Mouse (Mus musculus) left cerebral cortex, postnatal 4 days (tissue): ENCODE measurements around the gene Nid1. TPM values are rescaled to one million over a fixed set of nuclear protein-coding genes. Genes with fewer than 3 reads are reported as not detected.
"Not testable (repeated sequence)": the region's sequence is repeated elsewhere in the genome, so short reads cannot be mapped to it uniquely, and the experiment has no call there.

Source experiments
- DNase-seq: peaks from one replicate; pipeline ENCODE4 v3.0.0-alpha.2; 2022
- intact Hi-C: fragments of 180-260 bp; cut with DNase I; formaldehyde crosslinking; loops from one replicate; pipeline ENCODE4 v1.15.1; 2025
- total RNA-seq, 2 experiments: library from RNA; stranded (reverse); gene quantifications; 2 replicates each; pipeline ENCODE4 v1.2.3; 2021

Gene Nid1
- total RNA-seq, 2 experiments from 2014 or later, result 32.5 to 32.7 TPM

DNA sequence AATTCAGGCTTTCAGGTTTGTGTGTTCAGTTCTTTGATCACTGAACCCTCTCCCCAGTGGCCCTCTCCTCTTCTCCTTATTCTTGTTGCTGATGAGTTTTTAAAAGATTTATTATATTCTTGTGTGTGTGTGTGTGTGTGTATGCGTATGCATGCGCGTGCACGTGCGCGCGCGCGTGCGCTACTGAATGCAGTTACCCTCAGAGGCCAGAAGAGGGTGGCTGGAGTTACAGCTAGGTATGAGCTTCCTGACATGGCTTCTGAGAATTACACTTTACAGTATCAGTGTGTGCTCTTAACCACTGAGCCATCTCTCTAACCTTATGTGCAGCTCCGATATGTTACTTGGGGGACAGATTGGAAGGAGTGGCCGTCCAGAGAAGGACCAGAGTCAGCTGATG lies 12.6 kb downstream of the Nid1 start:
- not testable (repeated sequence) for DNase-seq
- intact Hi-C loops, result loop anchor here (10.0 kb wide), 1 partner anchor 735 kb away; no protein-coding TSS in a partner anchor

GRCm38 (mm10) chr13:13450931-13451330 lies 13.6 kb downstream of the Nid1 start:
- DNase-seq, intact Hi-C loops: not testable (repeated sequence)

DNA sequence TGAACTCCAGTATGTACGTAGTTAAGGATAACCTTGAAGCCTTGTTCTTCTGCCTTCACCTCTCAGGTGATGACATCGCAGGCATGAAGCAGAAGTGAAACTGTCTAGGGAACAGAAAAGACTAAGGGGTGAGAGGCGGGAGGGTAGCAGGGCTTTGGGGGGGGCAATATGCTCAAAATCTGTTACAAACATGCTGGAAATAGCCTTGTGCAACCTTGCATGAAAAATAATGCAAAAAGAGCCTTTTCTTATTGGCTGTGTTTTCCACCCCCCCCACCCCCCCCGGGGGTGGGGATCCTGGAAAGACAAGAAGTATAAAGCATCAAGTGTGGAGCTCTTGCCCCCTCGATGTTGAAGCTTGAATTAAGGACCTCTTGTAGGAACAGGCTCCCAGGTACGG lies 16.0 kb downstream of the Nid1 start:
- intact Hi-C loops, result not testable (repeated sequence)

GRCm38 (mm10) chr13:13454249-13454648 lies 16.9 kb downstream of the Nid1 start:
- DNase-seq, intact Hi-C loops: not testable (repeated sequence)

More for the DNA sequence above, 16.0 kb downstream of the Nid1 start:
- DNase-seq, result not testable (repeated sequence)

DNA sequence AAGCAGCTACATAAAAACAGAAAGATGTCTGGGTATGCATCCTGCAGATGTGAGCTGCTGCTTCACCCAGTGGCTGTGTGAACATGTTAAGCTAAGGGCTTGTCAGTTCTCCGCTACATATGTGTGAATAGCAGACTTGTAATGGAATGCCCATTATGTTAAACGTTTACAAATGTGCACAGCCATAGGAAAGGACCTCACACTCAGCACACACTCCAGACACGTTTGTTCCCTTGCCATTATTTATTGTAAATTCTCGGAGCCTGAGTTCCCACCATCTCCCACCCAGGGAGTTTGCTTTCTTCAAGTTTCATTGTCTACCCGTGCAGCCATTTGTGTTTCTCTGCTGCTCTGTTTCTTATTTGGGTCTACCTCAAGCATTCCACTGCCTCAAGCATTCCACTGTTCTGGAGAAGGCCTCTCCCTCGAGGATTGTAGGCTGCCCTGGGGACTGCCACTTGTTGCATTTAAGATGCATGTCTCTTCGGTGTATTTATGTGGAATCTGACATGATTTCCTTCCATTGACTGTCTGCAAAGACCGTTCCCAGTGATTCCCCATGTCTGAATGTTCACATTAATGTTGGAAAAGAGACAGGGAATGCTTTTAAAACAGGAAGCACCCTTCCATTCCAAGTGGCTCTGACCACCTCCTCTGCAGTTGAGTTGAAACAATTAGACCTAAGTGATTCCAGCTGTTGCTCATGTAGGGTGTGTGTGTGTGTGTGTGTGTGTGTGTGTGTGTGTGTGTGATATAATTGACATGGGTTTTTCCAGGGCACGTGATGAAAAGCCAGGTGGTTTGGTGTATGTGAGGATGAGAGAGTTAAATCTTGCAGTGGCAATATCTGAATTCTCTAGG lies 18.5 kb downstream of the Nid1 start:
- intact Hi-C loops, DNase-seq: not testable (repeated sequence)

GRCm38 (mm10) chr13:13458138-13458737 lies 20.9 kb downstream of the Nid1 start:
- intact Hi-C loops, result no loop called here
- DNase-seq, result peak; percentile 27

DNA sequence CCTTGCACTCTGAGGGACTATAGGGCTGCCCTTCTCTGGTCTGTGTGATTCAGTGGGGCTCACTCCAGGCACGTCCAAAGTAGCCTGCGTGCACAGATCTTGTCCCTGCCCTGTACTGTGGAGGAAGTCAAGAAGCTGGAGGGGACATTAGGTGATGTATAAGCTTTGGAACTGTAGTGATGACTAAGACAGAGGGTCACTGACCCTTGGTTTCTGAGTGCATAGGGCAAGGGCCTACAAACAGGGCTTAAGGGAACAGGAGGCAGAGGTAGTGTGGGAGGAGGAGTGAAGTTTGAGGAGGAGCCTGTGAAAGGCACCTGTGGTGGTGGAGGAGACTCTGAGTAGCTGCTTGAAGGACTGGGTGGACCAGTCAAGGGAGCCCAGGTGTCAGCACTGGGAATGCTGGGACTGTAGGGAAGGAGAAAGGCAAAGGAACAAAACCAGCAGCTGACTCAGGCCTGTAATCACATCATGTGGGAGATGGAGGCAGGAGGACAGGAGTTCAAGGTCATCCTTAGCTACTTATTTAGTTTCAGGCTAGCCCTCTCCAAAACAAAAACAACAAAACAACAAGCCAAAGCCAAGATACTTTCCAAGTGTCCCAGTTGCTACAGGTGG lies 23.3 kb downstream of the Nid1 start:
- DNase-seq, result no peak
- intact Hi-C loops, result no loop called here

- intact Hi-C loops, result no loop called here
- DNase-seq, result peak; percentile 25
Measured at GRCm38 (mm10) chr13:13461446-13462192, 24.3 kb downstream of the Nid1 start.

- intact Hi-C loops, result no loop called here
- DNase-seq, result no peak
Measured at GRCm38 (mm10) chr13:13463949-13464348, 26.6 kb downstream of the Nid1 start.

DNA sequence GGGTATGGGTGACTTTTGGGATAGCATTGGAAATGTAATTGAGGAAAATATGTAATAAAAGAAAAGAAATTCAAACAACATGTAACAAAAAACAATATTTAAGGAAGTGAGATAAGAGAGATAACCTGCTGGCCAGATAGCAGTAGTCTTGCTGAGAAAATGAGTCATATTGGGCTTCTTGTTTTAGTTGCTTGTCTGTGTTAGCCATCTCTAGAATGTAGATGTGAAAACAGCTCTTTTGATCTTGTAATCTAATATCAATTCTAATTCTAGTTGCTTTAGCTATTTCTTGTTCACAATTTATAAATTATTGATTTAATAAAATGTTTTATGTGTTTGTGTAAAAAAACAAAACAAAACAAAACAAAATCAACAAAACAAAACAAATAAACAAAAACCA lies 29.9 kb downstream of the Nid1 start:
- intact Hi-C loops, DNase-seq: not testable (repeated sequence)

DNA sequence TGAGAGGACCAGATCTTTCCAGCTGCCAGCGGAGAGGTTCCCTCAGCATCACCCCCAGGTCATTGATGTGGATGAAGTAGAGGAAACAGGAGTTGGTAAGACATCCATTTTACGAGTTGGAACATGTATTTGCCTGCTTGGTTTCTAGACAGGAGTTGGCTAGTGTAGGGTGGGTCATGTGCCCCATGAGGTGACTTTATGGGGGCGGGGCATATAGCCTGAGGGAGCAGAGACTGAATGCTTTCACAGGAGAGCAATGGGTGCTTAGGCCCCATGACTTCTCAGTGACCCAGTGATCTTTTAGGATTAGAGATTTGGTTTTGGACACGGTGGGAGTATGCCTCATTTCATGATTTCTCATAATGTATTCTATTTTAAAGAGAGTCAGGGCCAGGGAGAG lies 31.2 kb downstream of the Nid1 start:
- intact Hi-C loops, result no loop called here
- DNase-seq, result no peak

GRCm38 (mm10) chr13:13471334-13471757 lies 34.0 kb downstream of the Nid1 start:
- DNase-seq, result no peak
- intact Hi-C loops, result no loop called here

- intact Hi-C loops, DNase-seq: not testable (repeated sequence)
Measured at GRCm38 (mm10) chr13:13474464-13474863, 37.1 kb downstream of the Nid1 start.

DNA sequence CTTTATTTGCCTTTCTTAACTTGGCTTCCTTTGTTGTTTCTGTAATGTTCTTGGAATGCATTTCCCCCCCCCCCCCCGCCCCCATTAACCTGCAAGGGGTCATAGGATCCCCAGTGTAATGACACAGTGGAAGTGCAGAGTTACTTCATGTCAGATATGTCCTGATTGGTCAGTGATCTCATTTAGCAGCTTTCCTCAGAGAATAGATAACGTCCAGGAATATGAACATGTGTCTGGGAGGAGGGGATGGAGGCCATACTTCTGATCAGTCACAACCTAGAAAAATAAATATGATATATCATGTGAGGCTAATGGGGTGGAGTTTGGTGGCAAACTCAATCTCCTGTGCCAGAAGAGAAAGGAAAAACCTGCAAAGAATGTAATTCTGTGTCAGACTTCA lies 37.6 kb downstream of the Nid1 start:
- DNase-seq, result no peak
- intact Hi-C loops, result no loop called here

DNA sequence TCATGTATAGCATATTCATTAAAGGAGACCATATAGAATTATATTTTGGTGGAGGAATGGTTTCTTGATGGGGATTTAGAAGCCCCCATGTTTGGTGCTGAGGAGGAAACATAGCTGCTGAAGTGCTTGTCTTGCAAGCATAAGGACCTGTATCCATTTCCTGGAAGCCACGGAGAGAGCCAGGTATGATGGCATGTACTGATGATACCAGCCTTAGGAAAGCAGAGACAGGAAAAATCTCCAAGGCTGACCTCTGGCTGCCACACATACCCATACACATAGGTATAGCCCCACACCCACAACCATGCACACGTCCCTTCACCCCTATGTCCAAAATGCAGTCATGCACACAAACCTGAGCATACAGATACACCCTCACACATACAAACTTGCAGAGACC lies 39.2 kb downstream of the Nid1 start:
- no peak for DNase-seq
- intact Hi-C loops, result no loop called here

GRCm38 (mm10) chr13:13477046-13477445 lies 39.7 kb downstream of the Nid1 start:
- DNase-seq, result no peak
- intact Hi-C loops, result no loop called here

DNA sequence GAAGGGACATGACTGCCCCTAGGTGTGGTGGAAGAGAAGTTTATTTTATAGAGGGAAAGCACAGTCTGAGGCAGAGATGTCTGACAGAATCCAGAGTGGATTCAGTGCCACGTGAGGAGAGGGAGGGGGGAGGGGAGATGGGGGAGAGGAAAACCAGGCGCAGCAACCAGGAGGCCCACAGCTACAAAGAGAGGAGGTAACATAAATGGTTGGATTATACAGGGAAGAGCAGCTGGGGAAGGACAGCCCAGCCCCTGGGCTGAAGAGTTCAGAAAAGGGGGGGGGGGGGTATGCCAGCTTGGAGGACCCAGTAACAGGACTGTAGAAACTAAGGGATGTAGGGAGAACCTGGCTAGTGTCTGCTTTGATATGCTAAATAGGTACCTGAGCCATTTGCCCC lies 42.6 kb downstream of the Nid1 start:
- DNase-seq, result no peak
- intact Hi-C loops, result no loop called here

- intact Hi-C loops, result no loop called here
- peak; percentile 78 for DNase-seq
Measured at GRCm38 (mm10) chr13:13481033-13481432, 43.7 kb downstream of the Nid1 start.

DNA sequence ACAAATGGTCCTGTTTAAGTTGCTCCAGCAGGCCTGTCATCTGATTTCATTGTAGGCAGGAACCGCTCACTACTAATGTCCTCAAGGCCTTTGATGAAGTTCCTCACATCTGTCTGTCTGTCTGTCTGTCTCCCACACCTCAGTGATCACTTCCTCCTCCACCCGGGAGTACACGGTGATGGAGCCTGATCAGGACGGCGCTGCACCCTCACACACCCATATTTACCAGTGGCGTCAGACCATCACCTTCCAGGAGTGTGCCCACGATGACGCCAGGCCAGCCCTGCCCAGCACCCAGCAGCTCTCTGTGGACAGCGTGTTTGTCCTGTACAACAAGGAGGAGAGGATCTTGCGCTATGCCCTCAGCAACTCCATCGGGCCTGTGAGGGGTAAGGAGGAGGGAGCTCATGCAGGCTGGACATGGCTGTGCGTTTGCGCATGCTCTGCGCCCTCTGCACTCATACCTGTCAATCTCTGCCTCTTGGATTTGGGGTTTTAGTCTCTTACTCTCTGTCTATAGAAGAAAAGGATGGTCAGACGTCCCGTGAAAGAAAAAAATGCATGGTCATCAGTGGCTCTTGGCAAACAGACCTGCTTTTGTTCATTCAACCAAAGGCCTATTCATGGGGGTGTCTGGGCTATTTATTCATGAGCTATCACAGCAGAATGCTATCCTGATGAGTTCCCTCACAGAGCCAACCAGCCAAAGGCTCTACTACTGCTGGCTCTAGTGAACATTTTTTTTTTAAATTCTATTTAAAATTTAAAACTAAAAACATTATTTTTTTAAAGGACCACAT lies 44.7 kb downstream of the Nid1 start:
- intact Hi-C loops, result no loop called here
- DNase-seq, result peak; percentile 26

- DNase-seq, result no peak
Measured at GRCm38 (mm10) chr13:13484351-13484751, 47.0 kb downstream of the Nid1 start.

More at GRCm38 (mm10) chr13:13484351-13484751, 47.0 kb downstream of the Nid1 start:
- intact Hi-C loops, result no loop called here
